ENCODE assay signal across 10 mouse cellular contexts in the genomic region with DNA sequence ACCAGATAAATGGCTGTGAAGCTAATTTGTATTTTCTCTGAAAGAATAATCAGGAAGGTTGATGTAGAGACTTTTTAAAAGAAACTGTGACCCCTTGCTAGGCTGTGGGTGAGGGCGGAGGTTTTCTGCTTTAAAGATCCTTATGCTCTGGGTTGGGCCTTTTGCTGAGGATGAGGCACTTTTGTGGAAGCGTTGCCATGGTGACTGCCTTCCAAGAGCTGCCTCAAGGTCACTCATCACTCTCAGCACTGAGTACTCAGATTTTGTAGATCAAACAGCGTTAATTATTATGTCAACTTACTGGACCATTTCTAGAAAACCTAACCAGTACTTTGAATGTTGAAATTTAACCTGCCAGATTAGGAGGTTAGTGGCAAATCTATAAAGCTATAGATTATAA. TPM values are rescaled to one million over a fixed set of nuclear protein-coding genes. Genes with fewer than 3 reads are reported as not detected.
DNase-seq lines count a peak whose midpoint lies in the region; ATAC-seq and TF ChIP-seq lines count a peak whose summit lies in the region.
"Had no signal": no experiment of that assay in that cellular context is flagged by ENCODE, and none has a peak within 500 bp of the region (broad histone marks: within the 10 kb centered on the region; RNA-seq: fewer than 3 reads in every experiment).

No protein-coding gene starts in this region.

- peaks cover 97% of the 10 kb centered on the region for H3K4me1 ChIP-seq in E14TG2a.4 (replicated peaks; ENCODE audit: low read depth, low read length)
- H3K4me1 ChIP-seq in embryonic facial prominence, embryonic 12.5 days = peaks cover 22% of the 10 kb centered on the region
- peaks cover 25% of the 10 kb centered on the region for H3K4me1 ChIP-seq in kidney, postnatal 0 days (replicated peaks; ENCODE audit: insufficient read depth, low read length)

- H3K4me2 ChIP-seq in embryonic facial prominence, embryonic 12.5 days (replicated peaks) = no peak overlapping the region
- H3K4me2 ChIP-seq in kidney, postnatal 0 days (ENCODE audit: low read length) = no peak overlapping the region

- H3K9me3 ChIP-seq in E14TG2a.4 (ENCODE audit: low read length) = no peaks in the 10 kb centered on the region
- no peaks in the 10 kb centered on the region for H3K9me3 ChIP-seq in embryonic facial prominence, embryonic 12.5 days
- H3K9me3 ChIP-seq in kidney, postnatal 0 days (replicated peaks; ENCODE audit: low read length) = no peaks in the 10 kb centered on the region
- H3K9me3 ChIP-seq: megakaryocyte, embryonic 14.5 days had no signal

- 36% methylated on average over 3 of the region's 3 CpGs for WGBS in embryonic facial prominence, embryonic 12.5 days
- WGBS in kidney, postnatal 0 days = 18% methylated on average over 3 of the region's 3 CpGs

- no peak for DNase-seq in frontal cortex, adult 2 months (ENCODE audit: extremely low spot score in 1 of 2, low spot score in 1 of 2)
- no peak for DNase-seq in kidney, postnatal 0 days (ENCODE audit: low spot score)
- DNase-seq in gastrocnemius, postnatal 14 days = no peak
- DNase-seq in left cerebral cortex, postnatal 10 days (ENCODE audit: extremely low spot score in 1 of 2, low spot score in 2 of 2) = no peak
- no peak for DNase-seq in spleen, postnatal 10 days (ENCODE audit: low spot score in 2 of 2)

- H3K36me3 ChIP-seq in E14TG2a.4 (ENCODE audit: insufficient read depth, low read length) = peaks cover 7% of the 10 kb centered on the region
- no peaks in the 10 kb centered on the region for H3K36me3 ChIP-seq in embryonic facial prominence, embryonic 12.5 days
- H3K36me3 ChIP-seq in kidney, postnatal 0 days (ENCODE audit: insufficient read depth, low read length) = no peaks in the 10 kb centered on the region

- TF ChIP-seq CTCF in E14TG2a.4 (conservative IDR thresholded peaks at IDR 0.05; ENCODE audit: low read length) = no peak
- no peak for TF ChIP-seq CTCF in kidney, postnatal 0 days (IDR thresholded peaks at IDR 0.05; ENCODE audit: low read depth)

- intact Hi-C loops in gastrocnemius, postnatal 14 days (cut with DNase I; ENCODE audit: low total_unique reads) = no loop called here
- intact Hi-C loops in left cerebral cortex, postnatal 10 days (cut with DNase I) = no loop called here

- H3K27me3 ChIP-seq in E14TG2a.4 (ENCODE audit: insufficient read depth, low read length) = no peaks in the 10 kb centered on the region
- no peaks in the 10 kb centered on the region for H3K27me3 ChIP-seq in embryonic facial prominence, embryonic 12.5 days
- H3K27me3 ChIP-seq in kidney, postnatal 0 days (ENCODE audit: insufficient read depth, low read length) = no peaks in the 10 kb centered on the region
- H3K27me3 ChIP-seq: megakaryocyte, embryonic 14.5 days had no signal

- ATAC-seq in frontal cortex, adult (ENCODE audit: low TSS enrichment) = peak; percentile 66; the same call in 1 of the 2 replicates
- ATAC-seq in embryonic facial prominence, embryonic 12.5 days (ENCODE audit: insufficient number of reproducible peaks, insufficient read depth, low FRiP score, low TSS enrichment) = 0 out of 2 replicates have a peak, but pooled peaks have one; percentile 72
- no peak for ATAC-seq in kidney, postnatal 0 days (replicated peaks; ENCODE audit: low FRiP score, low read depth)

- peak overlapping the region; percentile 43 for H3K4me3 ChIP-seq in E14TG2a.4 (replicated peaks; ENCODE audit: low read length)
- H3K4me3 ChIP-seq in embryonic facial prominence, embryonic 12.5 days = no peak overlapping the region
- no peak overlapping the region for H3K4me3 ChIP-seq in kidney, postnatal 0 days (replicated peaks; ENCODE audit: low read depth, low read length)
- H3K4me3 ChIP-seq: erythroblast, embryonic 14.5 days had no signal

- H3K27ac ChIP-seq in embryonic facial prominence, embryonic 12.5 days = no peak overlapping the region
- peak overlapping the region; percentile 77 for H3K27ac ChIP-seq in kidney, postnatal 0 days

- no peak overlapping the region for H3K9ac ChIP-seq in embryonic facial prominence, embryonic 12.5 days
- no peak overlapping the region for H3K9ac ChIP-seq in kidney, postnatal 0 days (ENCODE audit: low read depth, low read length)

RNA-seq across cellular contexts. Expression of gene Ncoa3, which starts 29.2 kb away (rescaled TPM):
- 33.5 and 34.2 TPM in 2 replicates for polyA plus RNA-seq in frontal cortex, adult 2 months (2012; rRNA removed)
- 16.6 and 17.4 TPM in 2 replicates for polyA plus RNA-seq in embryonic facial prominence, embryonic 12.5 days (2016; fragmentation: Nextera tagmentation; extraction: Ambion mirVana)
- 14.6 and 15.9 TPM in 2 replicates for polyA plus RNA-seq in kidney, postnatal 0 days (2015; fragmentation: Nextera tagmentation; extraction: Ambion mirVana)
- 10 to 100 TPM; 11.1 to 13.9 TPM for total RNA-seq in gastrocnemius, postnatal 14 days (2021)
- total RNA-seq in left cerebral cortex, postnatal 10 days (2021) = 10 to 100 TPM; 31.7 to 34.3 TPM
